Mouse (Mus musculus) splenic B cell, adult 2 months (primary cell): Measurements from ENCODE around the gene Mybph.

Experiments
- DNase-seq: peaks from one replicate; pipeline ENCODE4 v3.0.0-alpha.2; 2011; ENCODE audit warnings: low read depth, low spot score
- H3K27me3 ChIP-seq: 2 replicates; pipeline ENCODE4 v1.6.1; 2012; ENCODE audit warnings: mild to moderate bottlenecking, low read length, moderate library complexity, mixed read lengths; ENCODE audit not compliant: control insufficient read depth, poor library complexity, insufficient read depth, severe bottlenecking
- H3K36me3 ChIP-seq: 2 replicates; pipeline ENCODE4 v1.6.1; 2012; ENCODE audit warnings: mild to moderate bottlenecking, low read length, moderate library complexity, mixed read lengths; ENCODE audit not compliant: control insufficient read depth, poor library complexity, insufficient read depth, severe bottlenecking

Gene Mybph

GRCm38 (mm10) chr1:134195571-134195970 is 2.3 kb downstream of the Mybph start:
- peak; percentile 21 for DNase-seq
- Histone ChIP-seq H3K36me3 (no peaks in the 10 kb centered on the region), H3K27me3 (no peaks in the 10 kb centered on the region)

GRCm38 (mm10) chr1:134195979-134196378 is 2.7 kb downstream of the Mybph start:
- no peaks in the 10 kb centered on the region for H3K36me3 ChIP-seq
- no peaks in the 10 kb centered on the region for H3K27me3 ChIP-seq
- DNase-seq = no peak

DNA sequence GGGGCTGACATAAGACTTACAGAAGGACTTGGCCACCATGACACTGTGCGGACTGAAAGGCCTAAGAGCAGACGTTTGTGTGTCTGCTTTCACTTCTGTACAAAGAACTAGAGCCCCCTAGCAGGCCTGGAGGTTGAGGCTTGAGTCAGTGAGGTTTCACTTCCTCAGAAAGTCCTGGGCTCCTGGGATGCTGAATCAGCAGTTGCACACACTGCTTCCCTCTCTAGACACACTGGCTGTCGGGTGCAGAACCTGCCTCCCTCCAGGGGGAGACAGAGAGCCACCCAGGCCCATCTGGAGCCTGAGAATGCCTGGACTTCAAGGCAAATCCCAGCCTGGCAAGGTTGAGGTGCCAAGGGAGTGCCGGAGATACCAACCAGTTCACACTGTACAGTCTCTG is 3.1 kb downstream of the Mybph start:
- no peaks in the 10 kb centered on the region for H3K36me3 ChIP-seq
- peak; percentile 94 for DNase-seq
- no peaks in the 10 kb centered on the region for H3K27me3 ChIP-seq

GRCm38 (mm10) chr1:134197325-134197982 is 4.2 kb downstream of the Mybph start:
- no peaks in the 10 kb centered on the region for H3K27me3 ChIP-seq
- H3K36me3 ChIP-seq = no peaks in the 10 kb centered on the region
- DNase-seq = no peak

DNA sequence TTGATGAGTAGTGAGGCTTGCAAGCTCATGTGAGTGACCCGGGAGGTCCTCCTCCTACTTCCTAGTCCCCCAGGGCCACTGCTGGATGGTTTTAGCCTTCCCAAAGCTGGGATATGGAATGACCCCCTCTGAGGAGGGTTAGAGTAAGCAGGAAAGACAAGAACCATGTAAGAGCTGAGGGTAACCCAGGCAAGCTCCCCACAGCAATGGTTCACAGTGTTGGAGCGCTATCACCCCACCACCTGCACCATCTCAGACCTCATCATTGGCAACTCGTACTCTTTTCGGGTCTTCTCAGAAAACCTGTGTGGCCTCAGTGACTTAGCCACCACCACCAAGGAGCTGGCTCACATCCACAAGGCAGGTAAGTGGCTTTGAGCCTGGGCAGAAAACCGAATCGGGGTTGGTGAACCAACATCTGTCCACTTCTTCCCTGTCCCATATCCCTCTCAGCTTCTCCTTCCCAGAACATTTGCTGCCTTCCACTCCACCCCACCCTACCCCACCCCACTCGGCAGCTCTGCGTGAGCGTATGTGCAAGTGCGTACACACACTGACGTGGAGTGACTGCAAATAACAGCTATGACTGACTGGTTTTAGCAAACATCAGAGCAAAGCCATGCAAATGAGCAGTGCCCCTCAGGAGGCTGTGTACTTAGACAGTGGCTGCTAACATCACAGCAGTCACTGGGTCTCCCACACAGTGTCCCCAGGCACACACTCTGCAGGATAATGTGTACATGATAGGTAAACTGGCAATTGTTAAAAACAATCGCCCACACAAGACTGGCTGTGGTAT is 5.1 kb downstream of the Mybph start:
- no peak for DNase-seq
- no peaks in the 10 kb centered on the region for H3K36me3 ChIP-seq
- no peaks in the 10 kb centered on the region for H3K27me3 ChIP-seq

GRCm38 (mm10) chr1:134200481-134200880 is 7.2 kb downstream of the Mybph start:
- H3K36me3 ChIP-seq = no peaks in the 10 kb centered on the region
- no peaks in the 10 kb centered on the region for H3K27me3 ChIP-seq
- DNase-seq = no peak

DNA sequence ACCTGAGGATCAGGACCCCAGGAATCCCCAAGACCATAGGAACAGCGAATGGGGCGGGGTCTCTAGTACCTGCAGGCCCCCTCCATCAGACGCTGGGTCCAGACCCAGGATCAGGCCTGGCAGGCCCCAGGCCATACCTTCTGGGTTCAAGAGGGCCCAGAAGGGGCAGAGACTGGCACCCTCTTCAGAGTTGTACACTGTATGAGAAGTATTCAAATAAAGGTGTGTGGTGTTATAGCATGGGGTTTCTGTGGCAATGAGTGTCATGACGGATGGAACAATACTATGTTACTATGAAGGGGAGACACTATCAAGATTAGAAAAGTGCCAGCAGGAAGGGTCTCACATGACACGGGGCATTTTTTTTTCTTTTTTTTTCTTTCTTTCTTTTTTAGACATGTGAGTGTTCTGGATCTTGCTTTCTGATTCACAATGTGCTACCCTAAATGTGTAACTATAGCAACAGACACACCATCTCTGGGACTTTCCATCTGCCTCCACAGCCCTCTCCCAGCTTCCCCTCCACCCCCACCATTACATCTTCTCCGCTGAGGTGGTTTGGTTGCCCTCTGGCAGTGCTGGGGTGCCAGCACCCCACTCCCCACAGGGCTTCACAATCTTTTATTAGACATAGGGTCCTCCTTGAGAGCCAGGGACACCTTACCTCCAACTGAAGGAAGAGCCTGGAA is 7.9 kb downstream of the Mybph start:
- Histone ChIP-seq H3K27me3 (no peaks in the 10 kb centered on the region), H3K36me3 (no peaks in the 10 kb centered on the region)
- no peak for DNase-seq

GRCm38 (mm10) chr1:134201751-134202420 is 8.6 kb downstream of the Mybph start:
- no peaks in the 10 kb centered on the region for H3K27me3 ChIP-seq
- peak; percentile 48 for DNase-seq
- H3K36me3 ChIP-seq = no peaks in the 10 kb centered on the region

GRCm38 (mm10) chr1:134204230-134204629 is 11.0 kb downstream of the Mybph start:
- Histone ChIP-seq H3K36me3 (no peaks in the 10 kb centered on the region), H3K27me3 (no peaks in the 10 kb centered on the region)

DNA sequence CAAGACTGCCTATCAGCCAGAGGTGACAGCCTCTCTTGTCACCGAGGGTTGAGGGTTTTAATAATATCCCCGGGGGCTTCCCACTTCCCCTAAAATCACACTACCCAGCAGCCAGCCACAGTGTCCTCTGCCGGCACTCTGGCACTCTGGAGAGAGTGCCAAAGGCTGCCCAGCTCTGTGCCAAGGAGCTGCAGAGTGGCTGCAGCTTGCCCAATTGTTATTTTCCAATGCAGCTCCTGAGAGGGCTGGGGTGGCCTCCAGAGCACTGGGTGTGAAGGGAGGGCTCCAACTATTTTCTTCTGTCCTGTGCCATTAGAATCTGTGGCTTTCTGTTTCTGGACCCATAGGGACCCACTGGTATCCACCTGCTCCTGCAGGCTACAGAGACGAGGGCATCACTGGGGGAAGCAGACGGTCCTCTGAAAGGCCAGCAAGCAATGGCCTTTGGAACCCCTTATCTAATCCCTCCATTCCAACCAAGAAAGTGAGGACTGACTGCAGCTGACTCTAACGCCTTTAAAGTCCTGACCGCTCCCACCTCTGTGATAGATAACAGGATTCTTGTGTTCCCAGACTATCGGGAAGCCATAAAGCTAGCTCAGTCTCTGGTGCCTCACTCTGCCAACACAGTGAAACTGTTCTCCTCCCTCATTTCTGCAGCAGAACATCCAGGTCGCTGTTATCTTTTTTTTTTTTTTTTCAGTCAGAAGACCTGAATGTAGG is 12.2 kb downstream of the Mybph start:
- Histone ChIP-seq H3K36me3 (no peaks in the 10 kb centered on the region), H3K27me3 (no peaks in the 10 kb centered on the region)
- no peak for DNase-seq

More at GRCm38 (mm10) chr1:134204230-134204629, 11.0 kb downstream of the Mybph start:
- no peak for DNase-seq

DNA sequence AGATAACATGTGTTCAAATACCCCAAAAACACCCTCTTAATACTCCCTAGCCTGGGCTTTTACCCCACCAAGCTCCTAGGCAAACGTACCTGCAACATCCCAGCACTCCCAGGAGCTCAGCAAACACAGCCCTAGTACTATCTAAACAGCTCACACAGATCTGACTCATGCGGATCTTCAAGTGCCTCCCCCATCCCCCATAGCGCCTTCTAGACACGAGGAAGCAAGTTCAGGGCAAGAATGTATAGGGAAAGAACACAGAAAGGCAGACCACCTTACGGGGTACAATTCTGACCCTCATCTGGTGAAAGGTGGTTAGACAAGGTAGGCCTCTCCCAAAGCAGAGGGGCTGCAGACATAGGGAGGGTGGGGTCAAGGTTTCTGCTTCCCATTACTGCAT is 12.8 kb downstream of the Mybph start:
- no peak for DNase-seq
- no peaks in the 10 kb centered on the region for H3K36me3 ChIP-seq

DNA sequence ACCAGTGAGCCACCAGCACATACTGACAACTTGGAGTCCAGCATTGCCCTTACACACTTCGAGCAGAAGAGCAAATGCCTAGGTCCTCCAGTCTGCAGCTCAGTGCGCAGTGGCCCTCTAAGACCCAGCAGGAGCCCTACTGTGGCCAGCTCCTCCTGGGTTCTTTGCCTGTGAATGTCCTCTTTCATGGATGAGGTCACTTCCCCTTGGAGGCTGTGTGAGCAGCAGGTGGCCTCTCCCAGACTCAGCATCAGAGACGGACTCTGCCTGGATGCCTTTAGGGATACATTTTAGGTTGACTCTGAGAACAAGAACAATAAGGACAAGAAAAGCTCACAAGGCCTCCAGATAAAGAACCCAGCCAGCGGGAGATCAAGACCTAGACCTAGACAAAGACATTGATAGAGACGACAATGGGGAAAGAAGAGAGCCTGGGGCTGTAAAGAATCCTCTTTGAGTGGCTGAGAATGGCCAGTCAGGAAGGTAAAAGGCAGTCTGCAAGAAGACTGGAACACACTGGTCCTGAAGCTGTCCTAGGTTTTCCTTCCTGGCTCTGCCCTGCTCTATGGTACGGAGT is 17.0 kb downstream of the Mybph start:
- DNase-seq = no peak
- H3K36me3 ChIP-seq = no peaks in the 10 kb centered on the region
- no peaks in the 10 kb centered on the region for H3K27me3 ChIP-seq

More for the DNA sequence above, 12.8 kb downstream of the Mybph start:
- no peaks in the 10 kb centered on the region for H3K27me3 ChIP-seq

GRCm38 (mm10) chr1:134211043-134211442 is 17.8 kb downstream of the Mybph start:
- Histone ChIP-seq H3K36me3 (no peaks in the 10 kb centered on the region), H3K27me3 (no peaks in the 10 kb centered on the region)
- DNase-seq = no peak

DNA sequence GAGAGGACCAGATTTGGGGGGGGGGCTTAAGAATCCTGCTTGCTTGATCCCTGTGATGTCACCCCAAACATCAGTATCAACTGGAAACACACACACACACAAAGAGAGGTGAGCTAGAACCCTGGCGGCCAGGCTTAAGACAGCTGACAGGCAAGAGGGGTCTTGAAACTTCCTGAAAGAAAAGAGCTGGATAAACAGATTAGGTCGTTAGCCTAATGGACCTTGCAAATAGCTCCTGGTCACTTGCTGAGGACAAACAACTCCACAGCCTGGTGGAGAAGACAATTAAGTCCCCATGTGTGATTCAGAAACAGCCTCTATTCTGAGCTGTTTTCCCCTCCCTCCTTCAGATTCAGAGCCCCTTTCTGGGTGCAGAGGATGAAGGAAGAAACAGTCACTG is 18.4 kb downstream of the Mybph start:
- no peaks in the 10 kb centered on the region for H3K27me3 ChIP-seq
- DNase-seq = no peak
- H3K36me3 ChIP-seq = no peaks in the 10 kb centered on the region
